Mouse (Mus musculus): ENCODE measurements around the gene AC140267.1. TPM values are rescaled to one million over a fixed set of nuclear protein-coding genes. Genes with fewer than 3 reads are reported as not detected.

Gene AC140267.1
- polyA plus RNA-seq, 1 experiment from 2014 or later: not detected

GRCm38 (mm10) chr15:80223751-80224150 lies 11.9 kb upstream of the AC140267.1 start:
- Histone ChIP-seq H3K27me3 (replicated peaks; ENCODE audit: control insufficient read depth, insufficient read depth, low read length) (no peaks in the 10 kb centered on the region), H3K4me3 (replicated peaks; ENCODE audit: low read length) (no peak overlapping the region), H3K9me3 (ENCODE audit: control insufficient read depth, low read length) (no peaks in the 10 kb centered on the region), H3K4me2 (ENCODE audit: low read length) (no peak overlapping the region), H3K9ac (replicated peaks; ENCODE audit: low read depth, low read length) (no peak overlapping the region), H3K36me3 (ENCODE audit: control insufficient read depth, insufficient read depth) (no peaks in the 10 kb centered on the region), H3K4me1 (replicated peaks; ENCODE audit: control insufficient read depth, insufficient read depth, low read length) (no peaks in the 10 kb centered on the region), H3K27ac (ENCODE audit: low read length) (no peak overlapping the region)
- 95% methylated on average over 7 of the region's 7 CpGs for WGBS
- ATAC-seq: no peak

GRCm38 (mm10) chr15:80225208-80225607 lies 10.4 kb upstream of the AC140267.1 start:
- Histone ChIP-seq H3K4me3 (replicated peaks; ENCODE audit: low read length) (no peak overlapping the region), H3K4me1 (replicated peaks; ENCODE audit: control insufficient read depth, insufficient read depth, low read length) (no peaks in the 10 kb centered on the region), H3K36me3 (ENCODE audit: control insufficient read depth, insufficient read depth) (no peaks in the 10 kb centered on the region), H3K27ac (ENCODE audit: low read length) (no peak overlapping the region), H3K9me3 (ENCODE audit: control insufficient read depth, low read length) (no peaks in the 10 kb centered on the region), H3K9ac (replicated peaks; ENCODE audit: low read depth, low read length) (no peak overlapping the region), H3K27me3 (replicated peaks; ENCODE audit: control insufficient read depth, insufficient read depth, low read length) (no peaks in the 10 kb centered on the region), H3K4me2 (ENCODE audit: low read length) (no peak overlapping the region)
- ATAC-seq: 0 out of 2 replicates have a peak, but pooled peaks have one; percentile 20
- 21% methylated on average over 9 of the region's 9 CpGs for WGBS

- H3K36me3 ChIP-seq (ENCODE audit: control insufficient read depth, insufficient read depth): no peaks in the 10 kb centered on the region
- H3K27ac ChIP-seq (ENCODE audit: low read length): no peak overlapping the region
Observed at GRCm38 (mm10) chr15:80225796-80226195, 9.8 kb upstream of the AC140267.1 start.

GRCm38 (mm10) chr15:80228071-80228800 lies 7.4 kb upstream of the AC140267.1 start:
- no peaks in the 10 kb centered on the region for H3K27me3 ChIP-seq (replicated peaks; ENCODE audit: control insufficient read depth, insufficient read depth, low read length)

More at GRCm38 (mm10) chr15:80225796-80226195, 9.8 kb upstream of the AC140267.1 start:
- Histone ChIP-seq H3K27me3 (replicated peaks; ENCODE audit: control insufficient read depth, insufficient read depth, low read length) (no peaks in the 10 kb centered on the region), H3K4me3 (replicated peaks; ENCODE audit: low read length) (no peak overlapping the region), H3K9ac (replicated peaks; ENCODE audit: low read depth, low read length) (no peak overlapping the region), H3K4me1 (replicated peaks; ENCODE audit: control insufficient read depth, insufficient read depth, low read length) (no peaks in the 10 kb centered on the region), H3K4me2 (ENCODE audit: low read length) (no peak overlapping the region), H3K9me3 (ENCODE audit: control insufficient read depth, low read length) (no peaks in the 10 kb centered on the region)
- no peak for ATAC-seq
- whole genome bisulfite sequencing: 49% methylated on average over 2 of the region's 2 CpGs

GRCm38 (mm10) chr15:80232331-80232730 lies 3.3 kb upstream of the AC140267.1 start:
- Histone ChIP-seq H3K27me3 (replicated peaks; ENCODE audit: control insufficient read depth, insufficient read depth, low read length) (no peaks in the 10 kb centered on the region), H3K9ac (replicated peaks; ENCODE audit: low read depth, low read length) (no peak overlapping the region), H3K4me3 (replicated peaks; ENCODE audit: low read length) (no peak overlapping the region), H3K4me2 (ENCODE audit: low read length) (no peak overlapping the region), H3K27ac (ENCODE audit: low read length) (no peak overlapping the region), H3K36me3 (ENCODE audit: control insufficient read depth, insufficient read depth) (peaks cover 7% of the 10 kb centered on the region; the same call in 1 of the 2 replicates), H3K9me3 (ENCODE audit: control insufficient read depth, low read length) (no peaks in the 10 kb centered on the region), H3K4me1 (replicated peaks; ENCODE audit: control insufficient read depth, insufficient read depth, low read length) (peaks cover 8% of the 10 kb centered on the region)
- ATAC-seq: no peak
- WGBS: 36% methylated on average over 2 of the region's 2 CpGs

More at GRCm38 (mm10) chr15:80228071-80228800, 7.4 kb upstream of the AC140267.1 start:
- no peak overlapping the region for H3K27ac ChIP-seq (ENCODE audit: low read length)
- H3K9ac ChIP-seq (replicated peaks; ENCODE audit: low read depth, low read length): no peak overlapping the region
- no peaks in the 10 kb centered on the region for H3K9me3 ChIP-seq (ENCODE audit: control insufficient read depth, low read length)
- no peak for ATAC-seq
- WGBS: 63% methylated on average over 17 of the region's 17 CpGs
- H3K4me3 ChIP-seq (replicated peaks; ENCODE audit: low read length): no peak overlapping the region
- no peaks in the 10 kb centered on the region for H3K4me1 ChIP-seq (replicated peaks; ENCODE audit: control insufficient read depth, insufficient read depth, low read length)
- H3K4me2 ChIP-seq (ENCODE audit: low read length): no peak overlapping the region
- H3K36me3 ChIP-seq (ENCODE audit: control insufficient read depth, insufficient read depth): no peaks in the 10 kb centered on the region

GRCm38 (mm10) chr15:80233053-80233452 lies 2.6 kb upstream of the AC140267.1 start:
- H3K4me1 ChIP-seq (replicated peaks; ENCODE audit: control insufficient read depth, insufficient read depth, low read length): peaks cover 8% of the 10 kb centered on the region
- peaks cover 7% of the 10 kb centered on the region; the same call in 1 of the 2 replicates for H3K36me3 ChIP-seq (ENCODE audit: control insufficient read depth, insufficient read depth)
- H3K9ac ChIP-seq (replicated peaks; ENCODE audit: low read depth, low read length): no peak overlapping the region
- H3K4me2 ChIP-seq (ENCODE audit: low read length): no peak overlapping the region
- H3K4me3 ChIP-seq (replicated peaks; ENCODE audit: low read length): no peak overlapping the region; the same call in 1 of the 2 replicates
- no peaks in the 10 kb centered on the region for H3K9me3 ChIP-seq (ENCODE audit: control insufficient read depth, low read length)
- H3K27me3 ChIP-seq (replicated peaks; ENCODE audit: control insufficient read depth, insufficient read depth, low read length): no peaks in the 10 kb centered on the region
- H3K27ac ChIP-seq (ENCODE audit: low read length): no peak overlapping the region
- 66% methylated on average over 4 of the region's 4 CpGs for WGBS
- no peak for ATAC-seq

GRCm38 (mm10) chr15:80233733-80234509 lies 1.7 kb upstream of the AC140267.1 start, which contains the start of gene Mief1:
Gene Mief1 (plus strand): TSS chr15:80234018.
- under 1% methylated on average over 63 of the region's 67 CpGs for WGBS
- peak within 1 kb of the TSS; percentile 89 for H3K4me3 ChIP-seq (replicated peaks; ENCODE audit: low read length)
- ATAC-seq: peak; percentile 96
- H3K27ac ChIP-seq (ENCODE audit: low read length): peak within 1 kb of the TSS; percentile 87
- no peaks in the 10 kb centered on the region for H3K27me3 ChIP-seq (replicated peaks; ENCODE audit: control insufficient read depth, insufficient read depth, low read length)
- peak within 1 kb of the TSS; percentile 91 for H3K4me2 ChIP-seq (ENCODE audit: low read length)
- H3K9me3 ChIP-seq (ENCODE audit: control insufficient read depth, low read length): no peaks in the 10 kb centered on the region
- H3K9ac ChIP-seq (replicated peaks; ENCODE audit: low read depth, low read length): peak within 1 kb of the TSS; percentile 79
- peaks cover 9% of the 10 kb centered on the region; the same call in 1 of the 2 replicates for H3K36me3 ChIP-seq (ENCODE audit: control insufficient read depth, insufficient read depth)
- H3K4me1 ChIP-seq (replicated peaks; ENCODE audit: control insufficient read depth, insufficient read depth, low read length): peaks cover 8% of the 10 kb centered on the region

GRCm38 (mm10) chr15:80248135-80248534 lies 12.5 kb downstream of the AC140267.1 start:
- no peaks in the 10 kb centered on the region for H3K4me1 ChIP-seq (replicated peaks; ENCODE audit: control insufficient read depth, insufficient read depth, low read length)
- WGBS: 97% methylated on average over 12 of the region's 12 CpGs
- H3K9me3 ChIP-seq (ENCODE audit: control insufficient read depth, low read length): no peaks in the 10 kb centered on the region
- H3K36me3 ChIP-seq (ENCODE audit: control insufficient read depth, insufficient read depth): peaks cover 25% of the 10 kb centered on the region
- no peaks in the 10 kb centered on the region for H3K27me3 ChIP-seq (replicated peaks; ENCODE audit: control insufficient read depth, insufficient read depth, low read length)
- H3K27ac ChIP-seq (ENCODE audit: low read length): no peak overlapping the region
- H3K9ac ChIP-seq (replicated peaks; ENCODE audit: low read depth, low read length): no peak overlapping the region
- no peak overlapping the region for H3K4me3 ChIP-seq (replicated peaks; ENCODE audit: low read length)
- no peak overlapping the region for H3K4me2 ChIP-seq (ENCODE audit: low read length)
- no peak for ATAC-seq

GRCm38 (mm10) chr15:80248596-80248995 lies 13.0 kb downstream of the AC140267.1 start:
- H3K4me1 ChIP-seq (replicated peaks; ENCODE audit: control insufficient read depth, insufficient read depth, low read length): no peaks in the 10 kb centered on the region
- no peak for ATAC-seq
- H3K27ac ChIP-seq (ENCODE audit: low read length): no peak overlapping the region
- no peaks in the 10 kb centered on the region for H3K27me3 ChIP-seq (replicated peaks; ENCODE audit: control insufficient read depth, insufficient read depth, low read length)
- no peak overlapping the region for H3K4me2 ChIP-seq (ENCODE audit: low read length)
- no peaks in the 10 kb centered on the region for H3K9me3 ChIP-seq (ENCODE audit: control insufficient read depth, low read length)
- WGBS: 95% methylated on average over 1 of the region's 1 CpGs
- H3K36me3 ChIP-seq (ENCODE audit: control insufficient read depth, insufficient read depth): peaks cover 24% of the 10 kb centered on the region
- H3K4me3 ChIP-seq (replicated peaks; ENCODE audit: low read length): no peak overlapping the region
- no peak overlapping the region for H3K9ac ChIP-seq (replicated peaks; ENCODE audit: low read depth, low read length)

Data from forebrain, embryonic 16.5 days (tissue).